Mouse (Mus musculus) spleen, adult 2 months (tissue): ENCODE measurements around the gene Morn1. TPM values are rescaled to one million over a fixed set of nuclear protein-coding genes. Genes with fewer than 3 reads are reported as not detected.

Experiments
- DNase-seq, 2 experiments: peaks; one replicate each; pipeline versions ENCODE4 v3.0.0 to v3.0.0-alpha.2; 2012 to 2021; ENCODE audit warnings: low spot score in 2 of 2, low read depth in 1 of 2
- H3K27ac ChIP-seq: fragments of 200-500 bp; 2 replicates; pipeline ENCODE4 v1.5.1; 2012; ENCODE audit warnings: low read length, inconsistent platforms; ENCODE audit not compliant: insufficient read depth
- H3K27me3 ChIP-seq: fragments of 200-500 bp; 2 replicates; pipeline ENCODE4 v1.6.1; 2012; ENCODE audit warnings: mild to moderate bottlenecking, moderate library complexity, low read length, inconsistent platforms; ENCODE audit not compliant: control insufficient read depth, insufficient read depth
- H3K36me3 ChIP-seq: fragments of 200-500 bp; 2 replicates; pipeline ENCODE4 v1.6.1; 2012; ENCODE audit warnings: mild to moderate bottlenecking, low read length, inconsistent platforms; ENCODE audit not compliant: control insufficient read depth, insufficient read depth
- H3K4me1 ChIP-seq: fragments of 200-500 bp; 2 replicates; pipeline ENCODE4 v1.6.1; 2011; ENCODE audit warnings: inconsistent platforms; ENCODE audit not compliant: control insufficient read depth, insufficient read depth, insufficient read length
- H3K4me3 ChIP-seq: fragments of 200-500 bp; 2 replicates; pipeline ENCODE4 v1.5.1; 2011; ENCODE audit warnings: mild to moderate bottlenecking, inconsistent platforms; ENCODE audit not compliant: insufficient read depth, insufficient read length; ENCODE audit errors: extremely low read depth
- CTCF ChIP-seq: fragments of 200-500 bp; IDR thresholded peaks from 2 replicates; pipeline ENCODE4 v1.5.1; 2011; ENCODE audit warnings: mild to moderate bottlenecking, inconsistent platforms; ENCODE audit not compliant: insufficient read depth, insufficient read length, insufficient replicate concordance; ENCODE audit errors: extremely low read depth
- POLR2A ChIP-seq: fragments of 200-500 bp; IDR thresholded peaks from 2 replicates; pipeline ENCODE4 v1.6.1; 2011; ENCODE audit warnings: low read depth, low read length, inconsistent platforms
- WGBS: fragments of 180-500 bp; shearing (Covaris S2); methylation state at CpG from one replicate; pipeline ENCODE4 v1.1.7; 2018; 5-methylcytosine and 5-hydroxymethylcytosine counted together
- polyA plus RNA-seq: library from polyadenylated mRNA; depleted of rRNA; stranded (reverse); fragments of >200 nt; gene quantifications from 2 replicates; pipeline ENCODE4 v1.2.3, GENCODE M21; 2012

Morn1 gene
- polyA plus RNA-seq, 1 experiment, result 3.7 TPM

GRCm38 (mm10) chr4:155123868-155124534 is 37.6 kb downstream of the Morn1 start:
- Histone ChIP-seq H3K36me3 (no peaks in the 10 kb centered on the region), H3K27me3 (no peaks in the 10 kb centered on the region), H3K4me1 (peaks cover 10% of the 10 kb centered on the region; the same call in 1 of the 2 replicates), H3K27ac (no peak overlapping the region), H3K4me3 (no peak overlapping the region)
- no peak for DNase-seq
- TF ChIP-seq CTCF (no peak), POLR2A (no peak)
- WGBS, result 91% methylated on average over 9 of the region's 9 CpGs

- Histone ChIP-seq H3K4me3 (no peak overlapping the region), H3K27me3 (no peaks in the 10 kb centered on the region), H3K27ac (no peak overlapping the region), H3K36me3 (no peaks in the 10 kb centered on the region), H3K4me1 (peaks cover 10% of the 10 kb centered on the region; the same call in 1 of the 2 replicates)
- WGBS, result 61% methylated on average over 7 of the region's 7 CpGs
- no peak for DNase-seq
- TF ChIP-seq CTCF, result no peak
- no peak for TF ChIP-seq POLR2A
Observed at GRCm38 (mm10) chr4:155125310-155125709, 38.9 kb downstream of the Morn1 start.

GRCm38 (mm10) chr4:155126194-155126593 is 39.8 kb downstream of the Morn1 start:
- Histone ChIP-seq H3K4me3 (no peak overlapping the region), H3K36me3 (no peaks in the 10 kb centered on the region), H3K4me1 (peaks cover 10% of the 10 kb centered on the region; the same call in 1 of the 2 replicates), H3K27me3 (no peaks in the 10 kb centered on the region), H3K27ac (no peak overlapping the region)
- WGBS, result 49% methylated on average over 5 of the region's 5 CpGs
- no peak for TF ChIP-seq CTCF
- DNase-seq, result no peak

GRCm38 (mm10) chr4:155126602-155127372 is 40.4 kb downstream of the Morn1 start:
- no peaks in the 10 kb centered on the region for H3K27me3 ChIP-seq
- H3K4me3 ChIP-seq, result no peak overlapping the region
- peak in 1 of 2 experiments; percentile 19 for DNase-seq
- WGBS, result 42% methylated on average over 7 of the region's 7 CpGs
- peaks cover 10% of the 10 kb centered on the region; the same call in 1 of the 2 replicates for H3K4me1 ChIP-seq
- H3K27ac ChIP-seq, result no peak overlapping the region
- TF ChIP-seq POLR2A (no peak), CTCF (no peak)
- no peaks in the 10 kb centered on the region for H3K36me3 ChIP-seq

GRCm38 (mm10) chr4:155128411-155128810 is 42.0 kb downstream of the Morn1 start:
- no peak for DNase-seq
- Histone ChIP-seq H3K4me3 (no peak overlapping the region), H3K27ac (no peak overlapping the region), H3K36me3 (no peaks in the 10 kb centered on the region), H3K4me1 (peaks cover 10% of the 10 kb centered on the region; the same call in 1 of the 2 replicates), H3K27me3 (no peaks in the 10 kb centered on the region)
- WGBS, result 92% methylated on average over 15 of the region's 15 CpGs
- TF ChIP-seq POLR2A, result no peak
- no peak for TF ChIP-seq CTCF

GRCm38 (mm10) chr4:155129132-155129917 is 42.9 kb downstream of the Morn1 start:
- Histone ChIP-seq H3K4me1 (peaks cover 10% of the 10 kb centered on the region; the same call in 1 of the 2 replicates), H3K4me3 (no peak overlapping the region), H3K27me3 (no peaks in the 10 kb centered on the region), H3K27ac (no peak overlapping the region), H3K36me3 (no peaks in the 10 kb centered on the region)
- TF ChIP-seq POLR2A, result no peak
- peak; percentile 42; the same call in 1 of the 2 replicates for TF ChIP-seq CTCF
- peak in 1 of 2 experiments; percentile 59 for DNase-seq
- 82% methylated on average over 10 of the region's 10 CpGs for WGBS
